Mouse (Mus musculus): ENCODE data around the gene Srrm4.

DNA sequence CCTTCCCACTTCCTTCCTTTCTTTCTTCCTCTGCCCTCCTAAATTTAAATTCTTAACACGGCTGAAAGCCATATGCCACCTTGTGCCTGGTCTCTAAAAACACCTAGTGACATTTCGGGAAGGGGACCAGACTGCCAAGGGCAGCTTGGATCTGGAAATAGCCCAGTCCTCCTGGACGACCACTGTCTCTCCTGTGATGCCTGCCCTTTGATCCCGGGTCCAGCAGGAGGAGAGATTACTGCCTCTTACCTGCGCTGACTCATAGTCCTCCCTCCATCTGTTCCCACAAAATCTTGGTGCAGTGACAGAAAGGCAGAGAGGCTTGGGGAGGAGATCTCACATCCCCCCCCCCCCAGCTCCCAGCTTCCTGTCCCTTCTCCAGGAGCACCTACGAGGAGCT, 27.9 kb downstream of the Srrm4 start:
- no peak for TF ChIP-seq CTCF (conservative IDR thresholded peaks at IDR 0.05; ENCODE audit: low read length)
- TF ChIP-seq POU5F1 (IDR thresholded peaks at IDR 0.05; ENCODE audit: borderline replicate concordance, low read length), result no peak
- TF ChIP-seq NANOG (IDR thresholded peaks at IDR 0.05; ENCODE audit: borderline replicate concordance, low read length), result no peak

All from E14TG2a.4 (cell line).